Mouse (Mus musculus): ENCODE data around the gene C77080. TPM values are rescaled to one million over a fixed set of nuclear protein-coding genes. Genes with fewer than 3 reads are reported as not detected.

C77080 gene
- total and polyA plus RNA-seq, 2 experiments from 2014 or later: 0.78 to 7.8 TPM

DNA sequence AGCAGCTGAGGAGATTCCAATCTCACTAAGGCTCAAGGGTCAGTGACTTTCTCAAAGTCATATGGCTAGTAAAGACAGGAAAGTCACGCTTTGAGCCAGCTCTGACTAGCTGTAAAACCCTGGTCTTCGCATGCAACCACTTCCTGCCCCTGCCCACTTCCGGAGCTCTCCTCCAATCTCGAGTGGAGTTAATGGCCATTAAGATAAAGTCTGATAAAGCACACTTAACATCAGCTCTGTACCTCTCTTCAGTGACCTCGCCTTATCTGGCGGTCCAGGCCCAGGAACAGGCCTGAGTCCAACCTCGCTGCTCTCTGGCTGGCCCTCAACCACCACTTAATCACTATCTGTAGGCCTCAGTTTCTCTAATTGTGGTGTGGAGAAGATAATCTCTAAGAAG is 26.7 kb downstream of the C77080 start:
- 14% methylated on average over 7 of the region's 7 CpGs for WGBS
- ATAC-seq (ENCODE audit: insufficient read depth, low read depth) (no peak), DNase-seq (ENCODE audit: low spot score) (no peak)
- H3K4me1 ChIP-seq (ENCODE audit: control insufficient read depth, insufficient read depth): peaks cover 13% of the 10 kb centered on the region
- peaks cover 79% of the 10 kb centered on the region for H3K27me3 ChIP-seq (ENCODE audit: control insufficient read depth, insufficient read depth, low read length)
- no peak overlapping the region for H3K9ac ChIP-seq (replicated peaks; ENCODE audit: low read depth, low read length)
- no peak overlapping the region for H3K4me2 ChIP-seq (ENCODE audit: low read depth, low read length)
- no peak overlapping the region for H3K4me3 ChIP-seq (ENCODE audit: low read depth, low read length)
- no peaks in the 10 kb centered on the region for H3K36me3 ChIP-seq (replicated peaks; ENCODE audit: control insufficient read depth, insufficient read depth, low read length)
- H3K27ac ChIP-seq (ENCODE audit: low read depth): no peak overlapping the region
- no peak for TF ChIP-seq EP300 (IDR thresholded peaks at IDR 0.05; ENCODE audit: low read depth)
- no peaks in the 10 kb centered on the region for H3K9me3 ChIP-seq (replicated peaks; ENCODE audit: control insufficient read depth, low read length)

DNA sequence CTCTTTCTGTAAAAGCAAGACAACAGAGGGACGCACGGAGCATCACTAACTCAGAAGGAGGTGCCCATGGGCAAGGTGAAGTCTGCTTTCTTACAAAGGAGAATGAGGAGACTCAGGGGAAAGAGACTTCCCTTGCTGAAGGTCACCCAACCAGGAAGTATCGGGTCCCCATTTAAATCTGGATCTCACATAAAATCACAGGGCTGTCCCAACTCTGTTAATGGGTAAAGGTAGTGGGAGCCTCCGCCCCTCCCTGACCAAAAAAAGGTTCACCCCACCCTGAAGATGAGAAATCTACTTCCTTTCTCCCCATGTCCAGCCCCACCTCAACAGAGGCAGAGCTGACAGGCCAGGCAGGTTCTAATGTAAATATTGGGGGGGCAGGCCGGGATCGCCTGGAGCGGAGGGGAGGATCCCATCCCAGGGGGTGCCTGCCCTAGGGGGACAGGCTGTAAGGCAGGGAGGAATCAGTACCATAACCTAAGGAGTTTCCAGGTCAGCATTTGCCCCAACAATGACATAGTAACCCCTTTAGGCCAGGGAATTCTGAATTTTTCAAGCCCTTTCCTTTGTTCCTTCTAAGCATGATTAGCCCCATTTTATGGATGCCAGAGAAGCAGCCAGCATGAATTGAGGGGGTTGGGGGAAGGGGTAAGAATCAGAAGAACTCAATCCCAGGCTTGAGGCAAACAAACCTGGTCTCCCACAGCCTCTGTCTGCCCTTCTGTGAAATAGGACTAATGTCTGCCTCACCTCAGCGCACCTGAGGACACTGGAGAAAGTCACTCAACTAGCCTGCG is 28.4 kb downstream of the C77080 start:
- no peak for TF ChIP-seq CTCF (IDR thresholded peaks at IDR 0.05; ENCODE audit: low read depth)
- no peak for TF ChIP-seq EP300 (IDR thresholded peaks at IDR 0.05; ENCODE audit: low read depth)
- no peaks in the 10 kb centered on the region for H3K9me3 ChIP-seq (replicated peaks; ENCODE audit: control insufficient read depth, low read length)
- H3K4me2 ChIP-seq (ENCODE audit: low read depth, low read length): no peak overlapping the region
- DNase-seq (ENCODE audit: low spot score) (no peak), ATAC-seq (ENCODE audit: insufficient read depth, low read depth) (no peak)
- no peak overlapping the region for H3K9ac ChIP-seq (replicated peaks; ENCODE audit: low read depth, low read length)
- WGBS: 79% methylated on average over 9 of the region's 9 CpGs
- no peak overlapping the region for H3K4me3 ChIP-seq (ENCODE audit: low read depth, low read length)
- H3K27me3 ChIP-seq (ENCODE audit: control insufficient read depth, insufficient read depth, low read length): peaks cover 77% of the 10 kb centered on the region
- H3K27ac ChIP-seq (ENCODE audit: low read depth): no peak overlapping the region
- H3K4me1 ChIP-seq (ENCODE audit: control insufficient read depth, insufficient read depth): peaks cover 4% of the 10 kb centered on the region; the same call in 1 of the 2 replicates
- H3K36me3 ChIP-seq (replicated peaks; ENCODE audit: control insufficient read depth, insufficient read depth, low read length): no peaks in the 10 kb centered on the region

DNA sequence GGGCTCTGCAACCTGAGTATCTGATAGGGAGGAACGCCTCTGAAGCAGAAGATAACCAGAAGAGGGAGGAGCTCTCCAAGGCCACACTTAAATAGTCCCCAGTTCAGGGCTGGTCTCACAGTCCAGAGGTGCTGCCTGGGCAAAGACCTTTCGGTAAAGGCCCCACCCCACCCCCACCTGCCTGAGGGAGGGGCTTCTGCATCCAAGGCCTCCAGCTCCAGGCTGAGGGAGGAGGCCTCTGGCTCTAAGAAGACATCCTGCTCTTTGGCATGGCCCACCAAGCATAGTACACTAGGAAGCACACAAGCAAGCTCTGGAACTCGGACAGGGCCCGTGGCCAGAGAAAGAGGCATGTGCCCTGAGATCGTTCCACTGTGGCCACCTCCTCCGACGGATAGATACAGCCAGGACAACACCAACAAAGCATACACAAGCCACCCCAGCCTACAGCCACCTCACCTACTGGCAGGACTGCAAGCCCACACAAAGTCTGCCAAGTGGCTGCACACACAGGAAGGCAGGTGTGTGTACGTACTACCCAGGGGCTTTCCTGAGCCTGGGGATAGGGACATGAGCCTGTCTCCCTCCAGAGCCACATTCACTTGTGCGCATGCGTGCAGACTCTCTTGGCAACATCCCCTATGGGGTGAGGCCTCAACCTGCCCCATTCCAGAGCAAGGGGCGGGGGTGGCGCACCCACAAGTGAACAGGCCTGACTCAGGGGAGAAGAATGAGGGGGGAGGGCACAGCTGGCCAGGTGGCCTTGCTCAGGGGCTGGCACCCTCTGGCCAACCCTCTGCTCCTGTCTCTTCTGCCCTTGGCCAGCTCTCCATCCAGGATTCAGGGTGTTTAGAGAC is 29.4 kb downstream of the C77080 start:
- Histone ChIP-seq H3K27ac (ENCODE audit: low read depth) (no peak overlapping the region), H3K36me3 (replicated peaks; ENCODE audit: control insufficient read depth, insufficient read depth, low read length) (no peaks in the 10 kb centered on the region), H3K4me1 (ENCODE audit: control insufficient read depth, insufficient read depth) (peaks cover 5% of the 10 kb centered on the region), H3K4me2 (ENCODE audit: low read depth, low read length) (no peak overlapping the region), H3K9ac (replicated peaks; ENCODE audit: low read depth, low read length) (no peak overlapping the region), H3K27me3 (ENCODE audit: control insufficient read depth, insufficient read depth, low read length) (peaks cover 71% of the 10 kb centered on the region), H3K4me3 (ENCODE audit: low read depth, low read length) (no peak overlapping the region), H3K9me3 (replicated peaks; ENCODE audit: control insufficient read depth, low read length) (no peaks in the 10 kb centered on the region)
- ATAC-seq (ENCODE audit: insufficient read depth, low read depth): no peak
- 68% methylated on average over 12 of the region's 12 CpGs for WGBS
- no peak for TF ChIP-seq CTCF (IDR thresholded peaks at IDR 0.05; ENCODE audit: low read depth)
- no peak for TF ChIP-seq EP300 (IDR thresholded peaks at IDR 0.05; ENCODE audit: low read depth)
- no peak for DNase-seq (ENCODE audit: low spot score)

DNA sequence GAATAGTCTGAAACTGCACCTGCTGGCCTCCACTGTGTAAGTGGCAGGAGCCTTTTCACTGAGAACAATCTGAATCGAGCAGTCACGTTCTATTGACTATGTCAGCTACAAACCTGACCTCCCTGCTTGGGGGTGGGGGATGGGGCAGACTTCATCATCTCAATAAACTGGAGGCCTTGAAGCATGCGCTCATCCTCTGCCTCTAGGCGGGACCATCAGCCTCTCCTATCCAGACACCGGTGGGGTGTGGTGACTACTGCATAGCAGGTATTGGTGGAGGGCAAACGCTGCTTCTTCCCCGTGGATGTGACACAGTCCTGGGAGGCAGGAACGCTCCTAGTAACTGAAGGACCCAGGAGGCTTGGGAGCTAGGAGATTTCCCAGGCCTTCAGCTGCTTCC is 30.3 kb downstream of the C77080 start:
- 60% methylated on average over 8 of the region's 8 CpGs for WGBS
- Histone ChIP-seq H3K4me2 (ENCODE audit: low read depth, low read length) (no peak overlapping the region), H3K4me1 (ENCODE audit: control insufficient read depth, insufficient read depth) (peaks cover 9% of the 10 kb centered on the region), H3K4me3 (ENCODE audit: low read depth, low read length) (no peak overlapping the region), H3K27me3 (ENCODE audit: control insufficient read depth, insufficient read depth, low read length) (peaks cover 67% of the 10 kb centered on the region), H3K9ac (replicated peaks; ENCODE audit: low read depth, low read length) (no peak overlapping the region), H3K27ac (ENCODE audit: low read depth) (no peak overlapping the region), H3K9me3 (replicated peaks; ENCODE audit: control insufficient read depth, low read length) (no peaks in the 10 kb centered on the region), H3K36me3 (replicated peaks; ENCODE audit: control insufficient read depth, insufficient read depth, low read length) (no peaks in the 10 kb centered on the region)
- no peak for ATAC-seq (ENCODE audit: insufficient read depth, low read depth)
- TF ChIP-seq EP300 (IDR thresholded peaks at IDR 0.05; ENCODE audit: low read depth) (no peak), CTCF (IDR thresholded peaks at IDR 0.05; ENCODE audit: low read depth) (no peak)
- DNase-seq (ENCODE audit: low spot score): no peak

DNA sequence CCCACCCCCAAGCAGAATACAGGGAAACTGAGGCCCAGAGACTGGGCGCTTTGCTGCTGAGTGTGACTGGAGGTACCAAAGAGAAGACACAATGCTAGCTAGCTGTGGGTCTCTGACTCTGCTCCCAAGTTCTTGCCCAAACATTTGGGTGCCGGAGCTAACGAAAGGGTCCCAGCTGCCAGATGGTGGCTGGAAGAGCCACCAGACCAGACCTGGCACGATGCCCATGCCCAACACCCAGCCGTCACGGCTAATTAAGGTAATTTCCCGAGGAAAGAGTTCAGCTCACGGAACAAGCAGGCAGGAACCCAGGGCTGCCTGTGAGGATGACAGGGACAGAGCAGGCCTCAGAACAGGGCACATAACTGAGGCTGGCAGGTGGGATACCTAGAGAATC is 33.2 kb downstream of the C77080 start:
- H3K4me3 ChIP-seq (ENCODE audit: low read depth, low read length): 0 out of 2 replicates have a peak overlapping the region, but pooled peaks have one; percentile 5
- no peaks in the 10 kb centered on the region; the same call in 1 of the 2 replicates for H3K36me3 ChIP-seq (replicated peaks; ENCODE audit: control insufficient read depth, insufficient read depth, low read length)
- H3K9ac ChIP-seq (replicated peaks; ENCODE audit: low read depth, low read length): no peak overlapping the region
- 34% methylated on average over 8 of the region's 8 CpGs for WGBS
- peak overlapping the region; percentile 20; the same call in 1 of the 2 replicates for H3K4me2 ChIP-seq (ENCODE audit: low read depth, low read length)
- H3K27ac ChIP-seq (ENCODE audit: low read depth): no peak overlapping the region
- TF ChIP-seq CTCF (IDR thresholded peaks at IDR 0.05; ENCODE audit: low read depth): no peak
- TF ChIP-seq EP300 (IDR thresholded peaks at IDR 0.05; ENCODE audit: low read depth): no peak
- peaks cover 7% of the 10 kb centered on the region for H3K4me1 ChIP-seq (ENCODE audit: control insufficient read depth, insufficient read depth)
- ATAC-seq (ENCODE audit: insufficient read depth, low read depth): no peak
- no peak for DNase-seq (ENCODE audit: low spot score)
- H3K9me3 ChIP-seq (replicated peaks; ENCODE audit: control insufficient read depth, low read length): no peaks in the 10 kb centered on the region
- H3K27me3 ChIP-seq (ENCODE audit: control insufficient read depth, insufficient read depth, low read length): peaks cover 84% of the 10 kb centered on the region
